Mouse (Mus musculus) stomach, adult 2 months (tissue): ENCODE results near the gene A1cf. TPM values are rescaled to one million over a fixed set of nuclear protein-coding genes. Genes with fewer than 3 reads are reported as not detected.

Experiments
- polyA plus RNA-seq: library from polyadenylated mRNA; depleted of rRNA; stranded (reverse); fragments of >200 nt; gene quantifications from 2 replicates; pipeline ENCODE4 v1.2.3, GENCODE M21; 2012; rRNA removed

The A1cf gene
- polyA plus RNA-seq, result not detected in 2 replicates

DNA sequence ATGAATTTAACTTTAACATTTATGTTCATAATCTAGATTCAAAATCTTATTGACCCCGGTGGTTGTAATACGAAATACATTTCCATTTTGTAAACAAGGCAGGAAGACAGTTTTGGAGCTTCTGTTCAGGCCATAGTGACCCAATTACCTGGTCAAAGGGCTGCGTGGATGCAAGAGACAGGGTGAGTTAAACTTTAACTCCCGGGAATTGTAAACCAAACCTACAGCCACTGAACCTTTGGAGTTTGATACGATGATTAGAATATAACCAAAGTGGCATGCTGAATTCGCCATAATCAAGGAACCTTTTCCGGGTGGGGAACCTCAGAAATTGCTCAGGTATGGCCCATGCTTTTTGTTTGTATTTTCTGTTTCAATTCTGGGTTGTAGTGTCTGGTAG lies at the start of gene A1cf:
Gene A1cf (plus strand): TSS at position 244 of the 400 bp plus-strand sequence.

Other genes starting within 250 kb of the A1cf start
- gene Prkg1, start 103.7 kb upstream of the A1cf start, polyA plus RNA-seq, result 0.61 and 0.81 TPM in 2 replicates
- 3.3 and 4.4 TPM in 2 replicates for gene Asah2, start 239.4 kb downstream of the A1cf start, polyA plus RNA-seq